Mouse (Mus musculus) erythroblast, embryonic 14.5 days (primary cell): Measurements from ENCODE around the gene Syne2. TPM values are rescaled to one million over a fixed set of nuclear protein-coding genes. Genes with fewer than 3 reads are reported as not detected.

Experiments used
- H3K27me3 ChIP-seq: 2 replicates; pipeline ENCODE4 v1.6.1; 2012; ENCODE audit warnings: inconsistent platforms; ENCODE audit not compliant: control insufficient read depth
- H3K36me3 ChIP-seq: 2 replicates; pipeline ENCODE4 v1.6.1; 2012; ENCODE audit warnings: mild to moderate bottlenecking, inconsistent platforms; ENCODE audit not compliant: control insufficient read depth
- H3K4me1 ChIP-seq: 2 replicates; pipeline ENCODE4 v1.6.1; 2012; ENCODE audit warnings: inconsistent platforms; ENCODE audit not compliant: control insufficient read depth
- H3K4me3 ChIP-seq: replicated peaks from 2 replicates; pipeline ENCODE3; 2012; ENCODE audit warnings: moderate library complexity, mild to moderate bottlenecking, inconsistent platforms
- H3K9me3 ChIP-seq: 2 replicates; pipeline ENCODE4 v1.6.1; 2012; ENCODE audit warnings: low read length, inconsistent platforms, mixed read lengths; ENCODE audit not compliant: control insufficient read depth
- GATA1 ChIP-seq: IDR thresholded peaks from 2 replicates; pipeline ENCODE4 v1.6.1; 2012; ENCODE audit warnings: low read length, inconsistent platforms, mixed read lengths
- TAL1 ChIP-seq: IDR thresholded peaks from 3 replicates; pipeline ENCODE4 v1.6.1; 2012; ENCODE audit warnings: low read length, inconsistent platforms, mixed read lengths
- polyA plus RNA-seq: library from polyadenylated mRNA; stranded (reverse); fragments of >175 nt; gene quantifications from 2 replicates; pipeline ENCODE4 v1.2.3, GENCODE M21; 2012

Gene Syne2
- polyA plus RNA-seq, 1 experiment = not detected

DNA sequence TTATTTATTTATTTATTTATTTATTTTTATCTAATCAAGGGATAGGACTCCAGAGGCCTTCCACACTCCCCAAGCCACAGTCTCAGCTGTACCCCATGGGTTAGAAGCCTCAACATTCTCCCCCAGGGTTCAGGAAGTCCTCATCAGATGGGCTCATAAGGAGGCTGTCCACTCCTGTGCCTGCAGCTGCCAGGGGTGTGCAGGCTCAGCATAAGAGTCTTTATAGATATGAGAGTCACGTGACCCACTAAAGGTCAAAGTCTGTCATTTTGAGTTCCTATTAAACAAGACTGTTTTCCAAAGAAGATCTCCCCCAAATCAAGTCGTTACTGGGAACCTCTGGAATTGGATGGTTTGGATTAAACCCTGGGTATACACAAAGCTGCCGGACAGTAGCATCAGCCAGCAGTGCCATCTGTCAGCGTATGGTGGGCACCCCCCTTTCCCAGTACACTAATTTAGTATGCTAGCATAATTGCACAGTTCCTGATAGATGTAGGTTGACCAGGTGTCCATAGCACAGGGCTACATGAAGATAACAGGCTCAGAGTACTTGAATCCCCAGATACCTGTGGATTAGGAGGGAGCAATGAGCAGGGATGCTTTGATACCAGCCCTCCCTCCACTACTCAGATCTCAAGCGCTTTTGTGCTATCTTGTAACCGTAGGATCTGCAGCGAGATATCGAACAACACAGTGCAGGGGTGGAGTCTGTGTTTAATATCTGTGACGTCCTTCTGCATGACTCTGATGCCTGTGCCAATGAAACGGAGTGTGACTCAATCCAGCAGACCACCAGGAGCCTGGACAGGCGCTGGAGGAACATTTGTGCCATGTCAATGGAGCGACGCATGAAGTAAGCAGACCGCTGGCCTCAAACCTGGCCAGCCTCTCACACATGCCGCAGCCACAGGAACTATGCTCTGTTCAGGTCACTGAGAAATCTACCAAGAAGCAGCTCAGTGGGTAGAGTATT lies 276.0 kb downstream of the Syne2 start:
- Histone ChIP-seq H3K4me3 (no peak overlapping the region), H3K36me3 (no peaks in the 10 kb centered on the region), H3K4me1 (no peaks in the 10 kb centered on the region), H3K9me3 (no peaks in the 10 kb centered on the region), H3K27me3 (no peaks in the 10 kb centered on the region)
- TF ChIP-seq GATA1 = no peak
- no peak for TF ChIP-seq TAL1

- H3K27me3 ChIP-seq = no peaks in the 10 kb centered on the region
- no peaks in the 10 kb centered on the region for H3K9me3 ChIP-seq
- no peaks in the 10 kb centered on the region for H3K4me1 ChIP-seq
- H3K36me3 ChIP-seq = no peaks in the 10 kb centered on the region; the same call in 1 of the 2 replicates
- no peak overlapping the region for H3K4me3 ChIP-seq
- TF ChIP-seq TAL1 (no peak), GATA1 (no peak)
Observed at GRCm38 (mm10) chr12:76095117-76096035, 277.4 kb downstream of the Syne2 start.

DNA sequence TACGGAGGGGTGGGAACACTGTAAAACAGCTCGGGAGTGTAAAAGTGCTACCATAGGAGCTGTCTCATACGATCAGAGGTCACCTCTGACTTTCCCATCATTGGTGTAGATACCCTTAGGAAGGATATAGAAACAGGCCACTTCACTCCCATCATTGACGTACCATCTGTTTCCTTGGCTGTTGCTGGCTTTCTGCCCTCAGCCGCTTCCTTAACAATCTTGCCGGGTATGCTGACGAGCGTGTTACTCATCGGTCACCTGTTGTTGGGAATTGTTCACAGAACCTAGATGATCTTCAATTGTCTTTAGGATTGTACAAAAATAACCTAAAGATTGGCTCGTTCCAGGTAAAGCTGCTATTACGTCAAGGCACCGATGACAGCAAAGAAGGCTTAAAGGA lies 284.7 kb downstream of the Syne2 start:
- no peaks in the 10 kb centered on the region for H3K4me1 ChIP-seq
- no peak overlapping the region for H3K4me3 ChIP-seq
- no peaks in the 10 kb centered on the region for H3K27me3 ChIP-seq
- H3K36me3 ChIP-seq = no peaks in the 10 kb centered on the region; the same call in 1 of the 2 replicates
- TF ChIP-seq TAL1 (no peak), GATA1 (no peak)
- H3K9me3 ChIP-seq = no peaks in the 10 kb centered on the region

- TF ChIP-seq TAL1 (no peak), GATA1 (no peak)
- no peaks in the 10 kb centered on the region for H3K36me3 ChIP-seq
- no peaks in the 10 kb centered on the region for H3K27me3 ChIP-seq
- H3K4me3 ChIP-seq = no peak overlapping the region
- no peaks in the 10 kb centered on the region for H3K4me1 ChIP-seq
- H3K9me3 ChIP-seq = no peaks in the 10 kb centered on the region
Observed at GRCm38 (mm10) chr12:76104596-76105351, 286.8 kb downstream of the Syne2 start.

DNA sequence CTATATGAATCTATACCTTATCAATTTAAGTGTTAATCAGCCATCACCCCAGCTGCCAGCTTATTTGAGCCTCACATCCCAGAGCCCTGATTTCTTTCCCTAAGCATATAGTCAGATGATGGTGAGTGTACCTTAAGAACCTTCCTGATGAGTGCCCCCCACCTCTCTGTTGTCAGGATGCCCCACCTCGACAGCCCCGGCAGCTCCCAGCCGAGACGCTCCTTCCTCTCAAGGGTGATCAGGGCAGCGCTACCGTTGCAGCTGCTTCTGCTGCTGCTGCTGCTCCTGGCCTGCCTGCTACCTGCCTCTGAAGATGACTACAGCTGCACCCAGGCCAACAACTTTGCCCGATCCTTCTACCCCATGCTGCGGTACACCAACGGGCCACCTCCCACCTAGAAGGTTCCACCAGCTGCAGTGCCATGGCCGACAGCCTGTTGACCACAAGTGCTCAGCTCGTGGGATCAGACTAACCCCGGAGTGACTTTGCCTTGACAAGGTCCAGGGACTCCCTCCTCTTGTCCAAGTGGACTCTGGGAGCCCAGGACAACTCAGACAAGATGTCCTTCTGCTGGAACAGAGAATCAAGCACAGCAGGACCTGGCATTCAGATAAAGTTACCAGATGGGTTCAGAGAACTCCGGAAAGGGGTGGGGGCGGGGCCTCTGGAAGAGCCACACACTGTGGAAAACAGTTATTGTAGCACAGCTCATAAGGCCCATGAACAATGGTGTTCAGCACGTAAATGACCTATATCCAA lies 291.9 kb downstream of the Syne2 start:
- H3K36me3 ChIP-seq = no peaks in the 10 kb centered on the region
- H3K27me3 ChIP-seq = no peaks in the 10 kb centered on the region
- H3K4me3 ChIP-seq = no peak overlapping the region
- H3K9me3 ChIP-seq = no peaks in the 10 kb centered on the region
- TF ChIP-seq GATA1 = no peak
- H3K4me1 ChIP-seq = no peaks in the 10 kb centered on the region

- Histone ChIP-seq H3K36me3 (no peaks in the 10 kb centered on the region), H3K27me3 (no peaks in the 10 kb centered on the region), H3K4me3 (no peak overlapping the region), H3K4me1 (no peaks in the 10 kb centered on the region), H3K9me3 (no peaks in the 10 kb centered on the region)
- TF ChIP-seq TAL1 (no peak), GATA1 (no peak)
Observed at GRCm38 (mm10) chr12:76111046-76111445, 293.1 kb downstream of the Syne2 start.

DNA sequence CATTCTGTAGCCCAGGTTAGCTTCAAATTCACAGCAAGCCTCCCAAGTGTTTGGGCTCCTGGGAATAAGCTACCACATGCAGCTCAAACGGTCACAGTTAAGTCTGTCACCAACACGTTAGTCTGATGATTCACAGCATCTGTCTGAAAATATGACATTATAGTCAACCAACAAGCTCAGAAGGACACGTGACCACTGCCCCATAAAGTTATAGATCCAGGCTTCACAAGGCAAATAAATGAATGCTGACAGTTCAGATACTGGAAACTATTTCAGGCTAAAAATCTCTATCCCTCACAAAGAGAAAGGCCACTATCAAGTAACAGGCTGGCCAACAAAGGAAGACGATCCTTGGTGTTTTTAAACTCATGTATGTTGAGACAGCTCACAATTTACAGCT lies 298.6 kb downstream of the Syne2 start:
- Histone ChIP-seq H3K9me3 (no peaks in the 10 kb centered on the region), H3K4me1 (no peaks in the 10 kb centered on the region), H3K4me3 (no peak overlapping the region), H3K27me3 (no peaks in the 10 kb centered on the region), H3K36me3 (no peaks in the 10 kb centered on the region)
- no peak for TF ChIP-seq GATA1
- TF ChIP-seq TAL1 = no peak

DNA sequence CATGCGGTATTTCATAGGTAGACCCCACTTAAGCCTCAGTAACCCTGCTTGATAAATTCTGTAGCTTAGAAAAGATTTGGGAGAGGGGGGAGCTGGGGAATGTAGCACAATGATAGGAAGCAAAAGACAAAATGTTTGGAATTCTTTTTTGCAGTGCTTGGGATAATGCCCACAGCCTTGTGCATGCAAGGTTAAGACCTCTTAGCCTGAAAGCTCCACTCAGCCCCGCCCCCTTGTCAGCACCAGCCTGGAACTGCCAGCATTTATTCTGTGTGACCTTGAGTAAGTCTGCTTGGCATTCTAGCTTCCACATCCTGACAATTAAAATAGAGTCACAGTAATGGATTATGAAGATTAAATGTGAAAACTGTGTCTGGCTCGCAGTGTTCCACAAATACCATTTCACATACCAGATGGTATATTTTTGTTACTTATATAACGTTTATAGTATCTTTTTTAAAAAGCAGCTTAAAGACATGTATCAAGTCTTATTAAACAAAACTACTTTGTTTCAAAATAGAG lies 299.8 kb downstream of the Syne2 start:
- TF ChIP-seq TAL1 (no peak), GATA1 (no peak)

More for the DNA sequence above, 299.8 kb downstream of the Syne2 start:
- no peak overlapping the region for H3K4me3 ChIP-seq
- no peaks in the 10 kb centered on the region for H3K27me3 ChIP-seq
- no peaks in the 10 kb centered on the region for H3K9me3 ChIP-seq
- no peaks in the 10 kb centered on the region for H3K36me3 ChIP-seq
- no peaks in the 10 kb centered on the region for H3K4me1 ChIP-seq
